Mouse (Mus musculus) cerebellum, adult 2 months (tissue): Measurements from ENCODE around the gene Mctp1.

ENCODE experiments used
- CTCF ChIP-seq: fragments of 200-500 bp; IDR thresholded peaks from 2 replicates; pipeline ENCODE4 v1.5.1; 2011; ENCODE audit warnings: low read depth, mild to moderate bottlenecking, control low read depth, low read length, moderate library complexity, borderline replicate concordance; ENCODE audit not compliant: insufficient read depth
- POLR2A ChIP-seq: fragments of 200-500 bp; IDR thresholded peaks from 2 replicates; pipeline ENCODE4 v1.6.1; 2011; ENCODE audit warnings: low read length, control low read depth, borderline replicate concordance; ENCODE audit not compliant: insufficient read depth

DNA sequence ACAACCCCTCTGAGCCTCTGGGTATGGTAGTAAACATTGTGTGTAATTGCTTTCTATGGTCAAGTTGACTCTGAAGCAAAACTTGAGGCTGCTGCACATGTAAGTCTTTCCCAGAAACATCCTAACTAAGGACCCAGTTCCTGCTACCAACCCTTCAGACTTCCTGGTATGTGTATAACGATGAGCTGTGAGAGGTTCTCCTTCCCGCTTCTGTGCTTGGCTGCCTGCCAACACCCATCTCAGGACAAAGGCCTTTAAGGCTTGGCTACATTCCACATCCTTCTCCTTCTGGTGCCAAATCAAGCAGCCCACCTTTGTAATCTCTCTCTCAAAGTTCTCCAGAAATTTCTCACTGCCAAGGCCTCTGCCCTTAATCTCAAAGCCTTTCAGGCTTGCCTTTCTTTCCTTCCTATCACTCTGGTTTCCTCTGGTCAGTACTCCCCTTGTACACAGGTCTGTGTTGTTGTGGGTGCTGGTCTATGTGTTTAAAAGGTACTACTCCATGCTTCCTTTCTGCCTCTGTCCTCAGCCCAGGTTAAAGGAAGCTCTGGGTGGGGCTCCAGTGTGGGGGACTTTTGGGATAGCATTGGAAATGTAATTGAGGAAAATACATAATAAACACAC lies 99.9 kb downstream of the Mctp1 start:
- TF ChIP-seq POLR2A (no peak), CTCF (no peak)
